Mouse (Mus musculus): ENCODE measurements at regions not wholly inside any gene's neighbourhood (a gene's known extent, or its start where the extent isn't known, plus 50 kb on each side); places are given as distances from the start of the nearest gene placed in this dataset.

DNA sequence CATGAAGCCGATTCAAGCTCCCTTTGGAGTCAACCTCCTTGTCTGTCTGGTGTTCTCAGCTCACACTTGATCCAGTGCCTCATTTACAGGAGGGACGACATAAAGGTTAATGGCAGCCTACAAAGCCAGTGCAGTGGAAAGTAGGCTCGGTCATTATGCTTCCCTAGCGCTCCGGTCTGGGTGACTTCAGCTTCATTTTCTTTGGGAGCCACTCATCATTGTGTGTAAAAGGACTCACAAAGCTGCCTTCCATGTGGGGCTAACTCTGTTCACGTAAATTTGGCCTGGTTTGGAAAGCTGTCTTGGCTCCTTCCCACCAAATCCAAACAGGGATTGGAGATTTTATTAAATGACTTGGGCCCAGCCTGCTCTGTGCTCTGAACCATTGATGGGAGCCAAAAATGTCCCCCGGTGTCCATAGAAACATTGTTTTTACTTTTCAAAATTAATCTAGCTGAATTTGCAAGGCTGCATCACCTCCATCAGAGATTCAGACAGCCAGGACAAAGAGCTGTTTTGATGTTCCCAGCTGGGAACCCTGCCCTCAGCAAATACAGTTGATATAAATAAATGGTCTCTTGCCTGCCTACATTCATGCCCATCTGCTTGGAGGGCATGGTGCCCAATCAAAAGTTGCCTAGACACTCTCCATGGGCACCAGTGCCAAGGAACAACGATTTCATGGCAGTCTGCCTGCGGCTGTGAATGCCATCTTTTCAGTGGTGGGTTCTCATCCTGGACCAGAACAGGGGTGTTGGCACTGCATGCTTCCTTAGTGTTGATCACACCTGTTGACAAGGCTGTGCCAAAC, 538.7 kb upstream of the Tmpo start:
- no peak for TF ChIP-seq POLR2A (IDR thresholded peaks at IDR 0.05; ENCODE audit: control insufficient read depth in 1 of 2, insufficient read depth in 1 of 2, low read depth in 1 of 2, low read length in 2 of 2, poor library complexity in 1 of 2)
- TF ChIP-seq TCF12 (IDR thresholded peaks at IDR 0.05; ENCODE audit: low read depth, low read length): no peak
- TF ChIP-seq ETS1 (IDR thresholded peaks at IDR 0.05; ENCODE audit: low read depth, low read length): no peak
- no peak for TF ChIP-seq CHD2 (IDR thresholded peaks at IDR 0.05; ENCODE audit: low read length)
